Mouse (Mus musculus) adrenal gland, postnatal 36 days (tissue): ENCODE results near the gene Ip6k2. TPM values are rescaled to one million over a fixed set of nuclear protein-coding genes. Genes with fewer than 3 reads are reported as not detected.

ENCODE experiments used
- DNase-seq, 2 experiments: peaks; one replicate each; pipeline ENCODE4 v3.0.0; 2021; ENCODE audit warnings: mixed read lengths in 1 of 2
- total RNA-seq, 2 experiments: library from RNA; stranded (reverse); gene quantifications; 2 replicates each; pipeline ENCODE4 v1.2.3; 2021

Ip6k2 gene
- total RNA-seq, 2 experiments from 2014 or later = 77.3 to 99.4 TPM

DNA sequence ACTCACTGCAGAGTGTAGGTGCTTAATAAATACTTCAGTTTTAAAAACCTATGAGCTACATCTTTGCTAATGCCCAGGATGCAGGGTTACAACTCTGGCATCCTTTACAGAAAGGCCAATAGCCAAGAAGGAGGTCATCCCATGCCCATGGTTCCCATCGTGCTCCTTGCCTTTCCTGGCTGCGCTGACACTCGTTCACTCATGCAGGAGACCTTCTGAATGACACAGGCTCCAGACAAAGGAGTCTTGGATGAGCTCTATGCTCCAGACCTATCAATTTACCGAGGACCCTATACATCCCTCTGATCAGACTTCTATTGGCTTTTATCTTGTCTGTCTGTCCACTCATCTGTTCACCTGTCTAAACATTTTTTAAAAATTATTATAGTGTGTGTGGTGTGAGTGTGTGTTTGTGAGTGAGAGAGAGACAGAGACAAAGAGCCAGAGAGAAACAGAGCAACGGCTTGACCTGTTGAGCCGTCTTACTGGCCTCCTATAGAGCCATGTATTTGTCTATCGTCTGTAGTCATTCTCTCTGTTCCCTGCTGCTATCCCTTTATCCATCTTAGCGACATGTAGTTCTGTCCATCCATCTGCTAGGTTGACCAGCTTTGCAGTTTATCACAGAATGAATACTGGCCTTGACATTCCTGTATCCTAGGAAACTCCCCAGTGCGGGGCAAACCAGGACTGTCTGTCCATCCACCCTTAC is 604 bp upstream of the Ip6k2 start:
- DNase-seq = no peak

DNA sequence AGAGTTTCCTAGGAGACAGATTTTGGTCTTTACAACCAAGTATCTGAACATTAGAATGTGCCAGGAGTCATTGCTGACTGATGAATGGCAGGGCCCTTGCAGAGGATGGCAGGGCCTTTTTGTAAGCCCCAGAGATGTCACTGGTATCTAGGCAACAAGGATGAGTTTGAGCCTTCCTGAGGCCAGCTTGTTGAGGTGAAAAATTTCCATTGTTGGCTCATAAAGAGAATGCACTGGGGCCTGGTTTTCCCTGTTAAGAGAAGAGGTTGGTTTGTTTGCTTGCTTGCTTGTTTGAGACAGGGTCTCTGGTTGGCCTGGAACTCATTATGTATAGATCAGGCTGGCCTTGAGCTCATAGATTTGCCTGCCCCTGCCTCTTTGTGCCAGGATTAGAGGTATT is 1.8 kb downstream of the Ip6k2 start:
- DNase-seq = no peak

- no peak for DNase-seq
Measured at GRCm38 (mm10) chr9:108786494-108786893, 2.9 kb downstream of the Ip6k2 start.

GRCm38 (mm10) chr9:108787080-108787479 is 3.5 kb downstream of the Ip6k2 start:
- DNase-seq = no peak

GRCm38 (mm10) chr9:108788713-108789112 is 5.1 kb downstream of the Ip6k2 start:
- no peak for DNase-seq

GRCm38 (mm10) chr9:108792307-108792706 is 8.7 kb downstream of the Ip6k2 start:
- DNase-seq = no peak

- no peak for DNase-seq
Measured at GRCm38 (mm10) chr9:108792730-108793129, 9.1 kb downstream of the Ip6k2 start.

DNA sequence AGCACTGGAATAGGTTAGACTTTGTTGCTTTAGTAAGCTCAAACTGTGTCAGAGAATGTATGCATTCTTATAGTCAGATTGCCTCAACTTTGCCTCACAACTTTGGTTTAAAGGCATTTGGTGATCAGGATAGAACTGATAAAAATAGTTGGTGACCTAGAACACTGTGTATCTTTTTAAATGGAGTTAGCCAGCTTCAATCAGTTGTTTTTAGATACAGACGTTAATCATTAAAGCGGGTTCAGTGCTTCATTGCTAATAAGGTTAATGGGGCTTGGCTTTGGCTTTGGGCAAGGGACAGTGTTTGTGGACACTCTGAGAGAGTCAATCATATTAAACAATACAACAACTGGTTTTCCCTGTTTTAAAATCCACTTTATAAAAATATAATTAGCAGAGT is 11.7 kb downstream of the Ip6k2 start:
- no peak for DNase-seq

- peak; percentile 71 to 77 for DNase-seq
Measured at GRCm38 (mm10) chr9:108795762-108796161, 12.2 kb downstream of the Ip6k2 start.

- peak; percentile 32 to 43 for DNase-seq
Measured at GRCm38 (mm10) chr9:108796351-108796981, 12.9 kb downstream of the Ip6k2 start.

GRCm38 (mm10) chr9:108797477-108797876 is 13.9 kb downstream of the Ip6k2 start:
- no peak for DNase-seq

DNA sequence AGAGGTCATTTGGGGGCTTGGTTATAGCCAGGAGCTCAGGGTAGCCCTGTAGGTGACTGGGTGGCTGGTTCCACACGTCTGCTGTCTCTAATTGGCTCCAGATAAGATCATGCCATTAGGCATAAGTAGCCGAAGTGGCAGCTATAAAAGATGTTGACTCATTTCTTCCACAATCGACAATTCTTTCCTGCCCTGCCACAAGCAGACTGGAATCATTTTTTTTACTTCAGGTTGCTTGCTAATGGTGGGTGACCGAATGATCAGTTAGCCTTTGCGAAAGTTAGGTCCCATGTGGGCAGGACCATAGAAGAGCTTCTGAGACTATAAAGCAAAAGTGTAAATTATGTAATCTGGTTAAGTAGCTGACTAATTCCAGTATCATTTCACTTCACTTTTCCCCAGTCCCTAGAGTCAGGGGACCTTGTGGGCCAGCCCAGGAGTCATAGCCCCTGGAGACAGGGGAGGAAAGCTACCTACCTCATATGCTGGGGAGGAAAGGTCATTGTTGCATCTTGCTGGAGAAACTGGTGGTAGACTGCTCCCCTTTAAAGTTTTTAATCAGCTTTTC is 15.0 kb downstream of the Ip6k2 start:
- no peak for DNase-seq

DNA sequence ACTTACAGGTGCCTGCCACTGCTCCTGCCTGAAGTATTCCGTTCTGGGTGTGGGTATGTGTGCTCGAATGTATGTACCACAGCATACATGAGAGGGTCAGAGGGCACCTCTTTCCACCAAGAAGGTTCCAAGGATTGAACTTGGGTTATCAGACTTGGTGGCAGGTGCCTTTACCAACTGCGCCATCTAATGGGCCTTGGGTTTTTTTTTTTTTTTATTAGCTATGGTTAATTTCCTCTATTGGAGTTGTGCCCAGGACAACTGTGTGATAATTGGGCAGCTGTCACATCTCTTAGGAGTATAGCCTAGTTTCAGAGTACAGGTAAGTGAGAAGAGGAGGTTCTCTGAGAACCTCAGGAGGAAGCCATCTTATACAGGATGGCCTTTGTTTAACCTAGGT is 16.0 kb downstream of the Ip6k2 start:
- DNase-seq = no peak

DNA sequence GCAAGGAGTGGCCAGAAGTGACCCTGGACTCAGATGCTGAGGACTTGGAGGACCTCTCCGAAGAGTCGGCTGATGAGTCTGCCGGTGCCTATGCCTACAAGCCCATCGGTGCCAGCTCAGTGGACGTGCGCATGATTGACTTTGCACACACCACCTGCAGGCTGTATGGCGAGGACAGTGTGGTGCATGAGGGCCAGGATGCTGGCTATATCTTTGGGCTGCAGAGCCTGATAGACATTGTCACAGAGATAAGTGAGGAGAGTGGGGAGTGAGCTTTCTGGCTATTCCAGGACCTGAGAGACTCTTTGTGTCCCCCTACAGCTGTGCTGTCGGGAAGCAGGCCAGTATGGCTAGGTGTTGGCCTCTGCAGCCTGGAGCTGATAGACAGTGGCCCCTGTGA is 22.2 kb downstream of the Ip6k2 start:
- no peak for DNase-seq

- DNase-seq = no peak
Measured at GRCm38 (mm10) chr9:108806379-108806778, 22.8 kb downstream of the Ip6k2 start.

- no peak for DNase-seq
Measured at GRCm38 (mm10) chr9:108806831-108807230, 23.2 kb downstream of the Ip6k2 start.

DNA sequence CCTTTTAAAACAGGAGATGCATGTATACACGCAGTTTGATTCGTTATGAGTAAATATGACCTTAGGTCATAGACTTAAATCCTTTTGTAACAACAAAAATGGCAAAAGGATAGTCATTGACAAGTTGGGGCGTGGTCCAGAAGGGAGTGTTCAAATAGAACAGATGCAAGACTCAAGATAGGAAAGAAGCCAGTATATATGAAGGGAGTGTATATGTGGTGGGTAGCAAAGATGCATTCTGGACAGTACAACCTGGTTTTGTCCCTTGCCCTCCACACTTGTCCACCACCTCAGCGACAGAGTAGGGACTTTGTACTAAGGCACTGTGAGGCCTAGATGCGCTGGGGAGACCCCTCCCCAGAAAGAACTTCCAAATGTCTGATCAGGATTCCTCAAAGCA is 24.1 kb downstream of the Ip6k2 start:
- DNase-seq = no peak

DNA sequence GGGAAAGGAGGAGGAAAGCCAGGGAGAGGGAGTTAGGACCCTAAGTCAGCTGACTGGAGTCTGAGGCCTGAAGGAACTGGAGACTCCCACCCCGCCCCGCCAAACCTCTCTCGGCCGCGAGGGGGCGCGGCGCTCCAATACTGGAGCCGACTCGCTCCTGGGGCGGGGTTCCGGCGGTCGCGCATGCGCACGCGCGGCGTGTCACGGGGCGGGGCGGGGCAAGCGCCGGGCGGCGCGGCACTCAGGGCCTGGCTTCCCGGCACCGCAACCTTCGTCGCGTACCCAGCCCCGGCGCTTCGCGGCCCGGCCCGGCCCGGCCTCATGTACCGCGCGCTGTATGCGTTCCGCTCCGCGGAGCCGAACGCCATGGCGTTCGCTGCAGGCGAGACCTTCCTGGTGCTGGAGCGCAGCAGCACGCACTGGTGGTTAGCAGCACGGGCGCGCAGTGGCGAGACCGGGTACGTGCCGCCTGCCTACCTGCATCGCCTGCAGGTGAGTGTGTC is 24.6 kb downstream of the Ip6k2 start, which contains the start of gene Nckipsd:
Gene Nckipsd (plus strand): TSS at position 206 of the 503 bp plus-strand sequence.
- peak; percentile 96 to 98 for DNase-seq

- DNase-seq = no peak
Measured at GRCm38 (mm10) chr9:108809188-108809587, 25.6 kb downstream of the Ip6k2 start.

- DNase-seq = no peak
Measured at GRCm38 (mm10) chr9:108809723-108810122, 26.1 kb downstream of the Ip6k2 start.

DNA sequence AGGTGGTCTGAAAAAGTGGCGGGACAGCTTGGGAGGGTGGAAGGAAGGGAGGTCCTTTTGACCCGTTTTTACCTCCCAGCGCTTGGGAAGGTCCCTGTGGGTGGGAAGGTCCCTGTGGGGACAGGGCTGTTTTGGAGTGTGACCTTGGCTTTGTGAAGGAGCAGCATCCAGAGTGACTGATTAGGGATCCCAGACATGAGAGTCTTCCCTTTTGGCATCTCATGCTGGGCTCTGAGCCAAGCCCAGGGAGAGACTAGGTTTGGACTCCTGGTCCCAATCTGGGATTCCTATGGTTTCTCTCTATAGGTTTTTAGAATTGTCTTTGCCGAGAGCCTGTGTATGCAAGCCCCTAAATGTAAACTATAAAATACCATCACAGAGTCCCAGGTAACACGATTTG is 26.9 kb downstream of the Ip6k2 start:
- peak in 1 of 2 experiments; percentile 41 for DNase-seq

GRCm38 (mm10) chr9:108815557-108815956 is 32.0 kb downstream of the Ip6k2 start:
- DNase-seq = no peak

DNA sequence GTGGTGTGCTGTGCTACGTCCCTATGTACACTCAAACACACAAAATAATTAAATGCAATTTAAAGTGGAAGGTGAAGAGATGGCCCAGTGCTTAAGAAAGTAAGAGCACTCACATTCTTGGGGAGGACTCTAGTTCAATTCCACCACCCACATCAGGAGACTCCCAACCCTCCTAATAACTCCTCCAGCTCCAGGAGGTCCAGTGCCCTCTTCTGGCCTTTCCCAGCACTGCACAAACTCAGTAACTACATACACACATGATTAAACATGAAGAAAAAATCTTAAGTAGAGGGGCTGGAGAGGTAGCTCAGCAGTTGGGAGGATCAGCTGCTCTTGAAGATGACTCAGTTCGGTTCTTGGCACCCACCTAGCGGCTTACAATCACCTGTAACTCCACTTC is 35.9 kb downstream of the Ip6k2 start:
- DNase-seq = peak; percentile 53 to 70
